Mouse (Mus musculus): ENCODE data around the gene Ly6g6e. TPM values are rescaled to one million over a fixed set of nuclear protein-coding genes. Genes with fewer than 3 reads are reported as not detected.

The Ly6g6e gene
- polyA plus RNA-seq, 1 experiment from 2014 or later, result not detected

DNA sequence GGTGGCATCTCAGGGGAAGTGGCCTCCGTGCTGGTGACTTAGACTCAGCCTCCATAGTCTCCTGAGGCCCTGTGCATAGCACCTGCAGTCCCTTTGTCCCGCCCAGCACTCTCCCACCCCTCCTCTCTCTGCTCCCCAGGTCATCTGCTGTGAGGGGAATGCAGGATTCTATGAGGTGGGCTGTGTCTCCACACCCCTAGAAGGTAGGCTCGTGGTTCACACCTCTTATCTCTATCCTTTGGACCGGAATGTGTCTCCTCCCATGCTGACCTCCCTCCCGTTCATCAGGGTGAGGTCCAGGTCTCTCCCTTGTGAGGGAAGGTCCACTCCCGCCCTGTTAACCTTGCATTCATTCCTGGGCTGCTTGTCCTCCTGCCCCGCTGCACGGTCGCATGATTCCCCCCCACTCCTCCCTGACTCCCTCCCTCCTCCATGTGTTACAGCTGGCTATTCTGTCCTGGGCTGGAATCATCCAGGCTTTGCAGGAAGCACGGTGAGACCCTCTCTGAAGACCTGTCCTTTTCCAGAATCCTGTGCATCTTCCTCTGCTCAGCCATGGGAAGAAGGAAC is 23.6 kb downstream of the Ly6g6e start:
- 70% methylated on average over 10 of the region's 10 CpGs for WGBS
- no peak overlapping the region for H3K9ac ChIP-seq

DNA sequence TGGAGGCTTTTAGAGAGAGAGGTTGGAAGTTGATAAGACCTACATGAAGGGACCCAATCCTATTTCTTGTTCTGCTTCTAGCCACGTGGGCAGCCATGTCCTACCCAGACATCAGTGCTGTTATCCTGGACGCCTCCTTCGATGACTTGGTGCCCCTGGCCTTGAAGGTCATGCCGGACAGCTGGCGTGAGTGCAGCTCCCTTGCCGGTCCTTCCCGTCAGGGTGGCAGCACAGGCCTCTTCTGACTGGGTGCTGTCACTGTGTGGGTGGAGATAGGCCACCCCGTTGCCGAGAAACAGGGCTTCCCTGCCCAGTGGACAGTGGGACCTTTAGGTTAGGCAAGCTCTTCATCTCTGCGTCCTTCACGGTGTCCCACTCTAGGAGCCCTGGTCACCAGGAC is 24.5 kb downstream of the Ly6g6e start:
- Histone ChIP-seq H3K4me3 (no peak overlapping the region), H3K4me2 (replicated peaks) (no peak overlapping the region), H3K36me3 (peaks cover 72% of the 10 kb centered on the region), H3K9ac (no peak overlapping the region), H3K4me1 (peaks cover 2% of the 10 kb centered on the region; the same call in 1 of the 2 replicates), H3K27ac (no peak overlapping the region), H3K9me3 (replicated peaks) (no peaks in the 10 kb centered on the region), H3K27me3 (no peaks in the 10 kb centered on the region)
- WGBS, result 88% methylated on average over 11 of the region's 11 CpGs
- ATAC-seq (ENCODE audit: low FRiP score), result no peak

More for the DNA sequence above, 23.6 kb downstream of the Ly6g6e start:
- H3K27ac ChIP-seq, result no peak overlapping the region
- H3K9me3 ChIP-seq (replicated peaks), result no peaks in the 10 kb centered on the region
- ATAC-seq (ENCODE audit: low FRiP score), result no peak
- H3K4me2 ChIP-seq (replicated peaks), result no peak overlapping the region
- peaks cover 79% of the 10 kb centered on the region for H3K36me3 ChIP-seq
- no peak overlapping the region for H3K4me3 ChIP-seq
- H3K27me3 ChIP-seq, result no peaks in the 10 kb centered on the region
- no peaks in the 10 kb centered on the region for H3K4me1 ChIP-seq

DNA sequence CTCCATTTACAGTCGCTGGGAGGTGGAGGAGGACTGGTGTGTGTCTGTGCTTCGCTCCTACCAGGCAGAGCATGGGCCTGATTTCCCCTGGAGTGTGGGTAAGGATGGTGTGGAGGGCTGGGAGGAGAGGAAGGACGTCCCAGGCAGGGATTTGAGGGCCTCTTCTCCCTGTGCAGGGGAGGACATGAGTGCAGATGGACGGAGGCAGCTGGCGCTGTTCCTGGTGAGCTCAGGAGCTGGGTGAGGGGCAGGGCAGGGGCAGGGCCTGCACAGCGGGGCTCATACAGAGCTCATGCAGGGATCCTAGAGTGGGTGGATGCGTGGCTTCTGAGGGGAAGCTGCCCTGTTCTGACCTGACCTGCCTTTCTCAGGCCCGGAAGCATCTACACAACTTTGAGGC is 25.6 kb downstream of the Ly6g6e start:
- no peak overlapping the region for H3K27ac ChIP-seq
- H3K9ac ChIP-seq, result no peak overlapping the region
- H3K4me2 ChIP-seq (replicated peaks), result no peak overlapping the region
- H3K4me1 ChIP-seq, result peaks cover 4% of the 10 kb centered on the region; the same call in 1 of the 2 replicates
- H3K4me3 ChIP-seq, result no peak overlapping the region
- no peaks in the 10 kb centered on the region for H3K9me3 ChIP-seq (replicated peaks)
- 81% methylated on average over 8 of the region's 8 CpGs for WGBS
- no peaks in the 10 kb centered on the region for H3K27me3 ChIP-seq
- H3K36me3 ChIP-seq, result peaks cover 61% of the 10 kb centered on the region
- ATAC-seq (ENCODE audit: low FRiP score), result no peak

DNA sequence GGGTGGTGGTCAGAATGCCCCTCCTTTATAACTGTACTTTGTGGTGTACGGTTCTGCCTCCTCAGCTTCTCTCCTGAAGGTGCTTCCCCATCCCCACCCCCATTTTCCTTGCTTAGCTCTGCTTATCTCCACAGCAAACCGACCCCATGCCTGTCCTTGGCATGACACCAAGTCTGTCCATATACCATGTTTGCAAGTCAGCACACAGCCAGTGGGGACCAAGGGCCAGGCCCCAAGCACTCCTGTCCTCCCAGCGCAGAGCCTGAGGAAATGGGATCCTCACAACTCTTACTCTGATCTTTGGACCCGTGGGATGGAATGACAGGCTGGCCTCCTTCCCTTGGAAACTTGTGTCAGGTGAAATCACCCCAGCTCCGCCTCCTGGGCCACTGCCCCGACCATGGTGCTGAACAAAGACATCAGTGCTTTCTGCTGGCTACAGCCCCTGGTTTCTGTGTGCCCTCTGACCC is 26.6 kb downstream of the Ly6g6e start:
- H3K4me2 ChIP-seq (replicated peaks), result no peak overlapping the region
- peaks cover 57% of the 10 kb centered on the region for H3K36me3 ChIP-seq
- H3K9ac ChIP-seq, result 0 out of 2 replicates have a peak overlapping the region, but pooled peaks have one; percentile 27
- no peak overlapping the region for H3K27ac ChIP-seq
- H3K9me3 ChIP-seq (replicated peaks), result no peaks in the 10 kb centered on the region
- H3K4me1 ChIP-seq, result peaks cover 4% of the 10 kb centered on the region; the same call in 1 of the 2 replicates
- no peak overlapping the region for H3K4me3 ChIP-seq
- 71% methylated on average over 6 of the region's 6 CpGs for WGBS
- H3K27me3 ChIP-seq, result no peaks in the 10 kb centered on the region
- no peak for ATAC-seq (ENCODE audit: low FRiP score)

DNA sequence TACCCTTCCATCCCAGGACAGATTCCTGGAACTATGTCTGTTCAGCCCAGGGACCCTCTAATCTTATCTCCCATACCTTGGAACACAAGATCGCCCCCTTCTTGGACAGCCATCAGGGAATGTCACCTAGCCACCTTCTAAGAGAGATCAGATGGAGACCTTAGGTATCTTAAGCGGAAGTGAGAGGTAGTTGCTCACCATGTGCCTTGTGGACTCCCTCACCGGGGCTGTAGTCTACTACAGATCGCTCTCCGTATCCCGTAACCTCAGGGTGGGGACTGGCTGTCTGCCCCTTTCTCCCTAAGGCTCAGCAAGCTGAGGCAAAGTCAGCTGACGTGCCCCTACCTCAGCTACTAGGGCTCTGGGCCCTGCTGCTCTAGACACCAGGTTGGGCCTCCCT is 27.4 kb downstream of the Ly6g6e start:
- H3K4me1 ChIP-seq, result peaks cover 4% of the 10 kb centered on the region; the same call in 1 of the 2 replicates
- no peaks in the 10 kb centered on the region for H3K9me3 ChIP-seq (replicated peaks)
- H3K9ac ChIP-seq, result no peak overlapping the region
- no peak overlapping the region for H3K4me2 ChIP-seq (replicated peaks)
- ATAC-seq (ENCODE audit: low FRiP score), result no peak
- H3K36me3 ChIP-seq, result peaks cover 50% of the 10 kb centered on the region
- no peak overlapping the region for H3K27ac ChIP-seq
- 92% methylated on average over 7 of the region's 7 CpGs for WGBS
- H3K27me3 ChIP-seq, result no peaks in the 10 kb centered on the region
- H3K4me3 ChIP-seq, result no peak overlapping the region

DNA sequence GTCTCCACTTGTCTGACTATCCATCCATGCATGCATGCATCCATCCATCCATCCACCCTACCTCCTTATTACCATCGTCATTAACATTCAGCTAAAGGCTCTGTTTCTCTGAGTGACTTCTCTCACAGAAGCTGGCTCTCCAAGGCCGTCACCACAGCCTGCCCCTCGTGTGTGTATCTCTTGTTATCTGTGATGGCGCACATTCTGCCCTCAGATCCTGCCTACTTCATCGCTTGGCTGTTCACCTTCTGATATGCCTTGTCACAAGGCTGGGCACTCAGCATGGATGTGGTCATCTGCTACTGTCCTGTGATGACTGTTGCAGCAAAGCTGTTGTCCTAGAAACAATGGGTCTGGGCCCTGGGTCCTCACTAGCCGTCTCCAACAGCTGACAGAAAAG is 28.1 kb downstream of the Ly6g6e start:
- peaks cover 4% of the 10 kb centered on the region; the same call in 1 of the 2 replicates for H3K4me1 ChIP-seq
- no peak overlapping the region for H3K4me2 ChIP-seq (replicated peaks)
- H3K27me3 ChIP-seq, result no peaks in the 10 kb centered on the region
- peaks cover 43% of the 10 kb centered on the region for H3K36me3 ChIP-seq
- no peak overlapping the region for H3K4me3 ChIP-seq
- no peak for ATAC-seq (ENCODE audit: low FRiP score)
- H3K9ac ChIP-seq, result no peak overlapping the region
- no peak overlapping the region for H3K27ac ChIP-seq
- WGBS, result 78% methylated on average over 6 of the region's 6 CpGs
- H3K9me3 ChIP-seq (replicated peaks), result no peaks in the 10 kb centered on the region

DNA sequence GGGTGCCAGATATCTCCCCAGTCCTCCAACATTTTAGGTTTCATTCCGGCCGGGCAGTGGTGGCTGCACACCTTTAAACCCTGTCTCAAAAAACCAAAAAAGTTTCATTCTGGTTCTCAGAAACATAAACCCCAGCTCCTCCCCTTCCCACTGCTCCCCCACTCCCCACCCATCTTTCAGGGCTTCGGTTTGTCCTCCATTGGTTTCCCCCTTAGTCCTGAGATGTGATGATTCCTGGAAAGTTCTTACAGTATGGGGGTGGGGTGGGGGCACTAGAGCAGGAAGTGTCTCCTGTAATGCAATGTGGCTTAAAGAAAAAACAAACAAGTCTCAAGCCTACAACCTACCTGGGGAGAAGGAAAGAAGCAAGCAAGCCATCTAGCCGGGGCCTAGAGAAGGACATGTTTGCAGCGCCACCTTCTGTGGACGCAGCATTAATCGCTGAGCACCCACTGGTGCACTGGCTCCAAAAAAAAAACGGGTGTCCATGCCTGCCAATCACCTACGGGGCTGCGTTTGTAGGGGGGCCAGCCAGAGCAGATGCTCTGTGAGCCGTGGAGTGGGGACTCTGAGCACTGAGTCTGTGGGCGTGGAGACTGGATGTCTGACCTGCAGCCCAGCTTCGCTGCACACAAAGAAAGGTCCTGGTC is 29.2 kb downstream of the Ly6g6e start:
- H3K9ac ChIP-seq, result peak overlapping the region; percentile 51
- peak overlapping the region; percentile 37 for H3K4me2 ChIP-seq (replicated peaks)
- peaks cover 4% of the 10 kb centered on the region; the same call in 1 of the 2 replicates for H3K4me1 ChIP-seq
- no peak overlapping the region for H3K4me3 ChIP-seq
- no peaks in the 10 kb centered on the region for H3K9me3 ChIP-seq (replicated peaks)
- no peak for ATAC-seq (ENCODE audit: low FRiP score)
- H3K27ac ChIP-seq, result no peak overlapping the region
- no peaks in the 10 kb centered on the region for H3K27me3 ChIP-seq
- WGBS, result 26% methylated on average over 13 of the region's 13 CpGs
- H3K36me3 ChIP-seq, result peaks cover 32% of the 10 kb centered on the region

DNA sequence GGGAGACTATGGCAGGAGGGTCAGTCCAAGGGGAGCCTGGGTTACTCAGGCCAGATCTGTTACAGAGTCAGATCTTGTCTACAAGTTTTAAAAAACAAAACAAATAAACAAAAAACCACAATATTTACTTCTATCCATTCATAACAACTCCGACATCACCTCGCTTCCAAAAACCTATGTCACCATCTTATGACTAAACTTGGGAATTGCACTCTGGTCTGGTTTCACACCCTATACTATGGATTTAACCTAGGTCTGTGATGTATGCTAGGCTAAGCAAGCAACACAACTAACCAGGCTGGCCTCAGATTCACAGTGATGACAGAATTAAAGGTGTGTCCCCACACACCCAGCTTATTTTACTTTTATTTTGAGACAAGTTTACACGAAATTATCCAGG is 29.8 kb downstream of the Ly6g6e start:
- Histone ChIP-seq H3K4me3 (no peak overlapping the region), H3K27me3 (no peaks in the 10 kb centered on the region), H3K4me2 (replicated peaks) (no peak overlapping the region), H3K36me3 (peaks cover 25% of the 10 kb centered on the region), H3K4me1 (peaks cover 4% of the 10 kb centered on the region; the same call in 1 of the 2 replicates), H3K9me3 (replicated peaks) (no peaks in the 10 kb centered on the region), H3K27ac (no peak overlapping the region), H3K9ac (no peak overlapping the region; the same call in 1 of the 2 replicates)
- no peak for ATAC-seq (ENCODE audit: low FRiP score)
- 62% methylated on average over 3 of the region's 3 CpGs for WGBS

DNA sequence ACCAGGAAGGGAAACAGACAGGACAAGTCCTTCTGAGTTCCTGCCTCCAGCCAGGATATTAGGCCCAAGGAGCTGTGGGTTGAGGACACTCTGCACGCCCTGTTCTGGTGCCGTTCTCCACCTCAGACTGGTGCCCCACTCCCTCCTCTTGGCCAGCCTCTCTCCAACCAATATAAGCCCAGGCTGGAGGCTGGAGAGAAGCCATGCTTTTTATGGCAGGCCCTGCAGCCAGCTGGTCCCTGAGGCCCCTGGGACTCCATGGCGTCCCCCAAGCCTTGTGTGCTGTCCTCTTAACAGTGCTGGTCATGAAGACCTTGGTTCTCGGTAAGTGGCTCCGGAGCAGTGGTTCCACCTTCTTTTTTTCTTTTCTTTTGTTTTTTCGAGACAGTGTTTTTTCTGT is 31.4 kb downstream of the Ly6g6e start, which contains the start of gene Ly6g5c:
TSS of gene Ly6g5c (plus strand) at position 183 of the 400 bp plus-strand sequence.
- no peak within 1 kb of the TSS for H3K27ac ChIP-seq
- 82% methylated on average over 6 of the region's 6 CpGs for WGBS
- peaks cover 4% of the 10 kb centered on the region; the same call in 1 of the 2 replicates for H3K4me1 ChIP-seq
- no peak within 1 kb of the TSS for H3K9ac ChIP-seq
- no peak within 1 kb of the TSS for H3K4me2 ChIP-seq (replicated peaks)
- H3K9me3 ChIP-seq (replicated peaks), result no peaks in the 10 kb centered on the region
- H3K27me3 ChIP-seq, result no peaks in the 10 kb centered on the region
- H3K4me3 ChIP-seq, result no peak within 1 kb of the TSS
- H3K36me3 ChIP-seq, result peaks cover 9% of the 10 kb centered on the region
- no peak for ATAC-seq (ENCODE audit: low FRiP score)

DNA sequence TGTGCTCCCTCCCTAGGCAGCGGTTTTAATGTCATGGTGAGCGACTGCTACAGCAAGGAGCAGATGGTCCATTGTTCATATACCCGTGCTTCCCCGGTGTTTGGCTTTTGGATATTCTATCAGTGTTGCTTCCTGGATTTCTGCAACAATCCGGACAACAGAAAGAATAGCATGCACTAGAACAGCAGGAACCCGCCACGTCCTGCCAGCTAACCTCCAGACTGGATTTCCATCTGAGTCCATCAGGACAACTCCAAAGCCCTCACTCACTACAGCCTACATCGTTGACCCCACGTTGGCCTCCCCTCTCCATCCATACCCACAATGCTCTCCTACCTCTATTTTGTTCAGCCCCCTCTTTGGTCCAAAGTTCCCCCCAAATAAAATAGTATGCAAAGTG is 35.1 kb downstream of the Ly6g6e start:
- Histone ChIP-seq H3K36me3 (peaks cover 26% of the 10 kb centered on the region), H3K4me2 (replicated peaks) (no peak overlapping the region), H3K27ac (no peak overlapping the region), H3K9ac (no peak overlapping the region), H3K4me1 (no peaks in the 10 kb centered on the region), H3K4me3 (no peak overlapping the region), H3K27me3 (no peaks in the 10 kb centered on the region), H3K9me3 (replicated peaks) (no peaks in the 10 kb centered on the region)
- ATAC-seq (ENCODE audit: low FRiP score), result no peak
- 67% methylated on average over 9 of the region's 9 CpGs for WGBS

DNA sequence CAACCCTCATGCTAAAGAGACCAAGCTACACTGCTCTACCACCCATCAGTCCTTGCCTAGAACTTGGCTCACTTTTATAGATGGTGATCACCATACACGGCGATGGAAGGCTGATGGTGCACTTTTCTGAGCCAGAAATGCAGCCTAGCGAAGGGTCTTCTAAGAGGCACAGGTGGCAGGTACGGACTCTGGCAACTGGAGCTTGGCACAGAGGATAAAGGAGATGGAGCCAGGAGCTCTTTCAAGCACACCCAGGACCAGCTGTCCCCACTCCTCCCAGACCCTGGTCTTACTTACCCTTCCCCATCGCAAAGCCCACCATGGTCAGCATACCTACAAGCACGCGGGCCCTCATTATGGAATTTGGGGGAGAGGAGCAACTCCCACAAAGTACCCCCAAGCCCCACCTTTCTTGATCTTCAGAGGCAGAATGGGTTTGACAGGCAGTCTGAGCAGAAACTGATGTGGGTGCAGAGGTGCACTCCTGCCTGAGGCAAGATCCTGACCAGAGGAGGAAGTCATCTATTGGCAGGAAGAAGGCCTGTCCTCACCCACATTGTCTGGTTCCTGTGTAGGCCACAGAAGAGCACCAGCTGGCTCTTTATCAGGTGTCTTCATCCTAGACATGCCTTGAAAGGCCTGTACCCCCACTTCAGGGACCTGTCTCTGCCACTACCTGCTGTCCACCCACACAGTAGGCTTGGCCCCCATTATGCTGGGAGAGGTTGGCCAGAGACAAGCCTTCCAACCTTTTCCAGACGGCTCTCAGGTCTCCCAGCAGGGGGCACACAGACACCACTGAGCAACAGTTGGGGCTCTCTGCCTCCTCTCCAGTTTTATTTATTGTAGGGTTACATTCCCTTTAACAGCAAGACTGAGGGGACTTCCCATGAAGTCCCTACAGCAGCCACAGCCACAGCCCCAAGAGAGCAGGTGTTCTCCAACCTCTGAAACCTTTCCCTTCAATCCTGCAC is 38.6 kb downstream of the Ly6g6e start, which contains the start of gene Ly6g5b:
TSS of gene Ly6g5b (minus strand) at position 383 of the 974 bp plus-strand sequence.
- 86% methylated on average over 8 of the region's 8 CpGs for WGBS
- H3K36me3 ChIP-seq, result peaks cover 47% of the 10 kb centered on the region

DNA sequence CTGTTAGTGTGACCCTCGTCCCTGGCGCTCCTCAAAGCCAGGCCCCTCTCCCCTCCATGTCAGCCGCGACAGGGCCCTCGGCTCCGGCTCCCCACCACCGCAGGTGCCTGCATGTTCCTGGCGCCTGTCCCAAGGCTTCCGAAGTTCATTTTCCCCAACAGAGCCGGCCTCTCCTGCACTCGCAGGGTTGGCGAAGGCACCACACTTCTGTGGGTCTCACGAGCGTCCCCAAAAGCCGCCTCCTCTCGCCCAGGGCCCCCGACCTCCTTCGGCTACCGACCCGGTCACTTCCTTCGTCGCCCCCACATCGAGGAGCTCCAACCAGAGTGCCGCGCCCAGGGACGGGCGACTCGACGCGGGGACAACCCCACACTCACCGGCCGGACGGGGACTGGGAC is 44.0 kb downstream of the Ly6g6e start:
- ATAC-seq (ENCODE audit: low FRiP score), result no peak
- no peaks in the 10 kb centered on the region for H3K9me3 ChIP-seq (replicated peaks)
- WGBS, result under 1% methylated on average over 33 of the region's 33 CpGs
- no peaks in the 10 kb centered on the region for H3K27me3 ChIP-seq
- peaks cover 22% of the 10 kb centered on the region for H3K4me1 ChIP-seq
- H3K36me3 ChIP-seq, result peaks cover 43% of the 10 kb centered on the region
- H3K4me3 ChIP-seq, result peak overlapping the region; percentile 74
- peak overlapping the region; percentile 88 for H3K9ac ChIP-seq
- peak overlapping the region; percentile 64 for H3K27ac ChIP-seq
- H3K4me2 ChIP-seq (replicated peaks), result peak overlapping the region; percentile 97

More for the DNA sequence above, 38.6 kb downstream of the Ly6g6e start, which contains the start of gene Ly6g5b:
- Histone ChIP-seq H3K9me3 (replicated peaks) (no peaks in the 10 kb centered on the region), H3K4me3 (no peak within 1 kb of the TSS), H3K27me3 (no peaks in the 10 kb centered on the region), H3K9ac (no peak within 1 kb of the TSS), H3K27ac (no peak within 1 kb of the TSS), H3K4me1 (peaks cover 7% of the 10 kb centered on the region), H3K4me2 (replicated peaks) (no peak within 1 kb of the TSS)
- no peak for ATAC-seq (ENCODE audit: low FRiP score)

Measured in hindbrain, embryonic 12.5 days (tissue).